Mouse (Mus musculus) 3134 (cell line): ENCODE results near the gene Adamts16.
"Not testable (repeated sequence)": the region's sequence is repeated elsewhere in the genome, so short reads cannot be mapped to it uniquely, and the experiment has no call there.

Experiments
- DNase-seq: peaks from one replicate; pipeline ENCODE4 v3.0.0-alpha.2; 2011; ENCODE audit warnings: low spot score; ENCODE audit not compliant: insufficient read length; ENCODE audit errors: extremely low read depth

The Adamts16 gene

DNA sequence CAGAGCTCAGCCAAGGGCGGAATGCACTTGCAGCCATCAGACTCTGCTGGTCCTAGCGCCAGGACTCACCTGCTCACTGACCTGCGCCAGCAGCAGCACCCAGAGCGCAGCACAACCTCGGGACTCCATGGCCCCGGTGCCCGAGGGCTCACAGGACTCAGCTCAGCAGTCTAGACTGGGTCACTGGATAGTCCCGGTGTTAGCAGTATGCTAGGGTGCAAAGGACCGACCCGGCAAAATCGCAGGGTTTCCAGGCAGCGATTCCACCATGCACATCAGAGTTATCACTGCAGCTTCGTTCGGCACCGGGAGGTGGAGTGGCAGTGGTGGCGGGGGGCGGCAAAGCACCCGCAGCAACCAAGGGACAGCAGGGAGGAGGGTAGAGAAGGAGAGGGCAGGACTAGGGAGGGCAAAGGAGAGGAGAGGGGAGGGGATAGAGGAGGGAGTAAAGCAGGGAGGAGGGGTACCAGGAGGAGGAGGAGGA is at the start of gene Adamts16:
Adamts16 (minus strand) TSS at position 391 of the 484 bp plus-strand sequence.
- no peak for DNase-seq

DNA sequence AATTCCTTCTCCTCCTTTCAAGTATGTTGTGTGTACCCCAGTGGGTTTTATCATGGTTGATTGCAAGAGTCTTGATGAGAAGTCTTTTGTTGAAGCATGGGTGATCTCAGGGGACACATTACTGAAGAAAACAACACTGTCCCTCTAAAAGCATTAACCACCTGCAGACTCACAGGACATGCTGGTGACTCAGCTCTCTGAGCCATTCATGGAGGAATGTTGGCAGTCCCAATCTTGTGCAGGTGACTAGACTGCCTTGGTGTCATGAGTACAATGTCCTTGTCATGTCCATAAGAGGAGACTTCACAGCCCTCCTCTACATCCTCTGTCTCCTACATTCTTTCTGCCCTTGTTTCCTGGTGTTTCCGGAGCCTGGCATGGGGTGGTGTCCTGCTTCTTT is 45.5 kb upstream of the Adamts16 start:
- no peak for DNase-seq

DNA sequence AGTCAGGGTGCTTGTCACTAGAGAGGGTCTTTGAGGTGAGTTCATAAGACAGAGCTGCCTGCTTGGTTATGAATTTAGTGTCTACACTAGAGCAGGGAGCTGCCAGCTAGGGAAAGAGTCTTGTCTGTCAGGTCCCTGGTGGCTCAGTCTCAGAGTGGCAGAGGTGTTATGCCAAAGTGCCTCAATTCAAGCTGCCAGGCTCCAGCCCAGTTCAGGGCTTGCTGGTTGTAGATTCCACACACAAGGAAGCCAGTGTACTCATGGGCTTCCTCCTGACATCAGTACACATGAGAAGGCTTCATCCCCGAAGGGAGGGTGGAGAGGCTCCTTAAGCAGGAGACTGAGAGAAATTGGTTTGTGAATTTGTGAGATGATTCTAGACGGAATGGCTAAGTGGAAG is 43.4 kb upstream of the Adamts16 start:
- no peak for DNase-seq

- no peak for DNase-seq
These were observed 42.6 kb upstream of the Adamts16 start for GRCm38 (mm10) chr13:70883891-70884890.

DNA sequence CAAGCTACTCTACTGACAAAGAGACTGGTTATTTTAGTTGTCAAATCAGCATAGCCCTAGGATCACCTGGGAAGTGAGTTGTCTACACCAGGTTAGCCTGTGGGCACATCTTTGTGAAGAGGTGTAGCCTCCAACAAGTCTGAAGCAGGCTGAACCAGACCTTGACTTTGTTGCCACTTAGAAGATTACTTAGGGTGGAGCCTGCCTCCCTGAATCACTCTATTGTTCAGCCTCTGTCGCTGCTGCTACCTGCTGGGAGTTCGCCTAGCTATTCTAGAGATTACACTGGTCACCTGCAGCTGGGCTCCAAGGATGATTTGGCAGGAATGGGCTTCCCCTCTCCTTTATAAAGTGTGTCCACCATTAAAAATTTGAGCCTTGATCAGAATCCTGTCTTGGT is 38.4 kb upstream of the Adamts16 start:
- DNase-seq = not testable (repeated sequence)

DNA sequence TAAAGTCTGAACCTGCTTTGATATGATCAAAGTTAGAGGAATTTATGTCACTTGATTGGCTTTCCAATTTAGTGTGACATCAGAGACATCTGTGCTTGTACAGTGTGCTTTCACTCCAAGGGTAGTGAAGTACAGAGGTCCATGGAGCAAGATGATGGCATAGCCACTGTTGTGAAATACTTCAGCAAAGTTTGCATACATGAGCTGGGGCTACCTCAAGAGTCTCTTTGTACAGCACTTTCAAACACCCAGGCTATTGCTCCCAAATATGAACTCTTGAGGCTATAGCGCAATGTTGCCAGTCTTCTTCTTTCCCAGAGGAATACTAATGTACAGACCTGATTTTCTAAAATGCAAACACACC is 35.9 kb upstream of the Adamts16 start:
- no peak for DNase-seq

GRCm38 (mm10) chr13:70876648-70877549 is 35.3 kb upstream of the Adamts16 start:
- DNase-seq = no peak

DNA sequence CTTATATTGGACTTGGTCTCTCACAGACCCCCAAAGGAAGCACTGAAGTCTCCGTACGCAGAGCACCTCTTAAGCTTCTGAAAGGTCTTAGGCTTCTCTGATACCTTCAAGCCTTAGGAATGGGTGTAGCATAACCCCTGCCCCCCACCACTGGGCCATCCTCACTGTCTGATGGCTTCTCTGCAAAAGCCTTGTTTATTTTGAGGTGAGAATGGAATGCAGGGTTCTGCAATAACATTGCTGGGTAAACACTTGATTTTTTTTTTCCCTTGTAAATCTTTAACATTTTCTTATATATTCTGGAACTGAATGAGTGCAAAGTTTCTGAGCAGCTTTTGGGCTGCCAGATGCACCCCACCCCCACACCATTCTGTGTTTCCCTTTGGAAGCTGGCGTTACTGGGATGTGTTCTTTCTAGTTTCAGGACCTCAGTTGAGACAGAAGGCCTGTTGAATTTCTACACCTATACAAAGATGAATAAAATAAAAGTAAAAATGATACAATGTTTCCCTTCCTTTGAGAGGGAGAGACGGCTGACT is 33.9 kb upstream of the Adamts16 start:
- DNase-seq = no peak

DNA sequence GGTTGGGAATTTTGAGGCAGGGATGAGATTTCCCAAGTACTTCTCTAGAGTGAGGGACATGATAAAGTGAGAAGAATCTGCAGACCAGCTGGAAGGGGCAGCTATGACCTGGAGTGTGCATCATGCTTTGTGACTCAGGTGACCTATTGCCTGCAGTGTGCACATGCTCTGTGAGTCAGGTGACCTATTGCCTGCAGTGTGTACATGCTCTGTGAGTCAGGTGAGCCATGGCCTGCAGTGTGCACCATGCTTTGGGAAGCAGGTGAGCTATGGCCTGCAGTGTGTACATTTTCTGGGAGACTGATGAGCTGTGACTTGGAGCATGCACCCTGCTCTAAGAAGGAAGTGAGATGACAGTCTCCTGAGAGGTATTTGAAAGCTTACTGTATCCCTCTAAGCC is 33.1 kb upstream of the Adamts16 start:
- DNase-seq = no peak

DNA sequence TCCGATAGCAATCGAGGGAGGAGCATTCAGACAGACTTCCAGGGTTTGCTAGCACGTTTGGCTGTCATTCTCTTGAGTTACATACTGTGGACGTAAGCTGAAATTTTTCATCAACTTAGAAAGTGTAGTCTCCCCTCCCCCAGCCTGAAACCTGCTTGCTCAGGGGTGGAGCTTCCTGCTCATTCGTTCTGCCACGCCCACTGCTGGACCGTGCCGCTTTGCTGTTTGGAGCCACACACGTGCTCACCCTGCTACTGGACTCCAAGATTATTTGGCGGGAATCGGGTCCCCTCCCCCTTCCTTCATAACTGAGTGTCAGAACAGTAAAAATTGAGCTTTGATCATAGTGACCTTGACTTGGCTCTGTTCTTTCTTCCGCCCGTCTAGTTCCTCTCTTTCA is 32.2 kb upstream of the Adamts16 start:
- DNase-seq = not testable (repeated sequence)

- no peak for DNase-seq
These were observed 29.4 kb upstream of the Adamts16 start for GRCm38 (mm10) chr13:70871049-70871448.

DNA sequence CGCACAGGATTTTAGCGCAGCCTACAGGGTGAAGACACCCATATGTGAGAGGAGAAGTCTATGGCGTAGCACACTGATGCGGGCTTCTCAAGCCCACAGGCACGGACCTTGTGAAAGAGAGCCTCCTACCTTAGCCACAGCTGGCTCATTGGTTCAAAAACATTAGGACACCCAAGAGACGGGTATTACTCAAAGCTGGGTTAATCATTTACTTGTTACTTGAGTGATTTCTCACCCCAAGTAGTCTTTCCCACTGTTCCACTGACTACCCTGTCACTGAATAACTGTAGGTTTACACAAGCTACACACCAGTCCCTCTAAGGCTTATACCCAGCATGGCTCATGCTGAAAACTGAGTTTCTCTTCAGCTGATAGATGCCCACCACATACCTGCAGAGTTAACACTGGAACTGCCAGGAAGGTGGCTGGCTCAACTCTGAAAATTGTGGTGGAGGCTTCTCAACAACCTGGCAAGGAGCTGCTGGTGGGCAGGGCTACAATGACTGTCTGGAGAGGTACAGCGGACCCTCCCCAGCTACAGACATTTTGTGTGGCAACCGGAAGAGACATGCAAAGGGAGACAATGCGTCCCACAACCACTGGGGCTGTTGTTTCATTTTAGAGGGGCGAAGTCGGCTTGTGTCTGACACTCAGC is 25.5 kb upstream of the Adamts16 start:
- DNase-seq = no peak

DNA sequence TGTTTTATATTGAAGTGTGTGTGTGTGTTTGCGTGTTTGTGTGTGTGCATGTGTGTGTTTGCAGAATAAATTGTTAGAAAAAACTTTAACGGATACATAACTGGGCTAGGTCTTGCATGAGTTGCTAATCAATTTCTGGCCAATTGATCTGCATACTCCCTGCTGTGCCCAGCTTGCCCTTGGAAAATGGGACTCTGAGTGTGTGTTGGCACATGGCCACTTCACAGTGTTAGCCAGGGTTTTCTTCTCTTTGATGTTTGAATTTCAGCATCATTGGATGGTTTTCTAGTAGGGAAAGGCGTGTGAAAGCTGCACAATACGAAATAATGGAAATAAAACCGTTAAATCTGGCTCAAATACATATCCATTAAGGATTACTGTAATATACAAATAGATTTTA is 24.3 kb upstream of the Adamts16 start:
- DNase-seq = no peak

DNA sequence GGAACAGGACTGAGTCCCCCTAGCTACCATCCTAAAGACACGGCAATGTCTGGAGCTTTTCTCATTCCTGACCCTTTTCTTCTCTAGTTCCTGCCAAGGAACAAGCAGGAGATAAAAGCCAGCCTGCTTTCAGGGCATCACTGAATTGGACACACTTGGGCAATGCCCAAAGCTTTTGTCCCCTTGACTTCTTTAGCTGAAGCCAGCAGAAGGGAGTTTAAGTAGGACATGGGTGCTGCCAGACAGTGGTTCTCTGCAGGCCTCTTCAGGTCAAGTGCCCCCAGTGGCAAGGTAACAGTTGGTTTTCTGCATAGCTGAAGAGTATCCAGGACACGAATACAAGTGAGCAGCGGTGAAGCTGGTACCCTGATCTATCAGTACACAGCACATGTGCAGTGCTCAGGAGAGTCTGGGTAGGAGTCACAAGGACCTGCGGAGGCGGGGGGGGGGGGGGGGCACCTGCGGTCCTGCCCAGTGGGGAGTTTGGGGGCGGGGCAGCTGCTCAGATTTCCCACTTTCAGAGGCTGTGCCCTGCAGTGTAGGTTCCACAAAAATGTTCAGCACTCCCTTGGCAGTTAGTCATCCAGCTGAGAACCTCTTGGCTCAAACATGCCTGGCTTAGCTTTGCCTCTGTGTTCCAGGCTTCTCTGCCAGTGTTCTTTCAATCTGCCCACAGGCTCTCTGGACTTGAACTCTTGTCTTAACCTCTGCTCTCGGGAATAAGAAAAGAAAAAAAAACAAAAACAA is 20.7 kb upstream of the Adamts16 start:
- no peak for DNase-seq

GRCm38 (mm10) chr13:70853601-70854000 is 12.0 kb upstream of the Adamts16 start:
- DNase-seq = no peak

DNA sequence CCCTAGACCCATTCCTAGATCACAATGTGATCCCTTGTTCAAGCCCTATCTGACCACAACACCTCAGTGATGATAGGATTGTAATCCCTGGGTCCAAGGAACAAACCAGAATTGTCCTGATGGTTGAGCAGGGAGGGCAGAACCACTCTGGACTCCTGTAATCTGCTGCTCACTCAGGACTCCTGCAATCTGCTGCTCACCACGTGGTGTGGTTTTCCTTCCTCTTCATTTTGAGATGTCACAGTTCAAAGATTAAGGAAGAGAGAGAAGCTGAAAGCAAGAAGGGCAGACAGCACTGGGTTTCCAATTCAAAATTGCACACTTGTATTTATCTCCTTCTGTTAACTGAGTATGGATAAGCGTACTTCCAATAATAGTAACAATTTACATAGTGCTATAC is 5.3 kb upstream of the Adamts16 start:
- no peak for DNase-seq

GRCm38 (mm10) chr13:70845526-70845925 is 3.9 kb upstream of the Adamts16 start:
- no peak for DNase-seq

DNA sequence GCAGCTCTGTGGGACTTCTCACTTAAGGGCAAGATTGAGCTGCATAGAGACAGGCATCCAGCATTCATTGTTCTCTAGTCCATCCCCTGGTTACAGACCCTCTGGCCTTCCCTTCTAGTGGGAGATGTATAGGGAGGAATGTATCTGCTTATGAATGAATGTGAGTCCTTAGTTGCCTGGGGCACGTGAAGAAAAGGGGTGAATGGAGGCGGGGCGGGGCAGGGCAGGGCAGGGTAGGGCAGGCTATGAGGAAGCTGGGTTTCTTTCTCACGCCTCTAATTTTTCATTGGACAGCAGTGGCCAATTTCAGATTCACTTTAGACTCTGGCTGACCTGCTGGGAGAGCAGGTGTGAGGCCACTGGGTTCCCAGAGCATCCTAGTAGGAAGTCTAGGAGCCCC is 515 bp upstream of the Adamts16 start:
- no peak for DNase-seq

DNA sequence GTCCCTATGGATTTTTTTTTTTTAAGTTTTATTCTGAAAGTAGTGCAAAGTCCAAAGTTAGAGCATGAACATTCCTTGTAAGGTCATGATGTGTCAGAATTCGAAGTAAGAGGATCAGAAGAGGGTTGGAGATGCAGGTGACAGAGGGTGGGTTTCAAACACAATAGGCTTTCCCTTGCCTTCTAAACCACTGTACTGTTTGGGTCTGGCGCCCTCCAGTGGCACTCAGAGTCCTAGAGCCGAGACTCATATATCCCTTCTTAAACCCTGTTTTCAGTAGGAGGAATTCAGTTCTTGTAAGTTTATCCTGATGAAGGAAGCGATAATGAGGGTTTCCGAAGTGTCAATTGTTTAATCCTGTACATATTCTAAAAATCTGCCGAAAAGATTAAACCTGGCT is 1.4 kb downstream of the Adamts16 start:
- DNase-seq = no peak

DNA sequence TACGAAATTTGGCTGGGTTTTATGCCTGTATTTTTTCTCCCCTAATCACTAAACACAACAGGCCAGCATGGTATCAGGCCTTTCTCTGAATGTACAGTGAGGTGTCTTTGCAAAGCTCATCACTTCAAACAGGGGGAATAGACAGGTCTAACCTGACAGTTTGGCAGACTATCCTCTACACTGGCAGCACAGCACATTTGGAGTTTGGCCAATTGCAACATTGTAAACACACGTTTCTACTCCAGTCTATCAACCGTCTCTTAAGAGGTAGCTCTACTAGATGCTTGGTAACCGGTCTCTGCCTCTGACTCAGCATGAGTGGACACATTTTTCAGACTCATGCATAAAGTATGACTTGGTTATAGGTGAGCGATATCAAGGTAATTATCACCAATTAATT is 4.0 kb downstream of the Adamts16 start:
- DNase-seq = no peak
